In the genomic region with DNA sequence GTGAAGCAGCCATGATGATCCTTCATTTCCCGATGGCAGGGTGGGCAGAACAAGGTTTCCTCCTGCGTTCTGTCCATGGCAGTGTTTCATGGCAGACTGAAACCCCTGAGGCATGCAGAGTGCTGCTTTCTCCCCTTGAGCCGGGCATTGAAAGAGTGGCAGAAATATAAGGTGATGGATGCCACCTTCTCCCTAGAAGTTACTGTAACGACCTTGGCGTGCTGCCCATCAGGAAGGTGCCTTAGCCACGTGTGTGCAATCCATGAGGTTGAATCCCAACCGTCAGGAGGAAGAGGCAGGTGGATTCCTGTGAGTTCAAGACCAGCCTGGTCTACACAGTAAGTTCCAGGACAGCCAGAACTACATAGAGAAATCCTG, we compare ENCODE assay signal across 19 mouse cellular contexts. TPM values are rescaled to one million over a fixed set of nuclear protein-coding genes. Genes with fewer than 3 reads are reported as not detected.
"Had no signal": no experiment of that assay in that cellular context is flagged by ENCODE, and none has a peak within 500 bp of the region (broad histone marks: within the 10 kb centered on the region; RNA-seq: fewer than 3 reads in every experiment).

No protein-coding gene starts in this region.

- H3K4me2 ChIP-seq: limb, embryonic 13.5 days; liver, embryonic 13.5 days; lung, embryonic 14.5 days; midbrain, embryonic 12.5 days; midbrain, embryonic 15.5 days; neural tube, embryonic 12.5 days; stomach, embryonic 15.5 days had no signal

- H3K4me3 ChIP-seq: left cerebral cortex, adult 2 months; limb, embryonic 13.5 days; liver, embryonic 13.5 days; midbrain, embryonic 12.5 days; midbrain, embryonic 15.5 days; neural tube, embryonic 12.5 days; stomach, embryonic 15.5 days had no signal

- ATAC-seq: midbrain, embryonic 15.5 days had no signal

- DNase-seq: right cerebral cortex, postnatal 25 days had no signal

- H3K9me3 ChIP-seq: limb, embryonic 13.5 days; liver, embryonic 13.5 days; midbrain, embryonic 12.5 days; midbrain, embryonic 15.5 days; neural tube, embryonic 12.5 days; stomach, embryonic 15.5 days had no signal

- H3K36me3 ChIP-seq: limb, embryonic 13.5 days; liver, embryonic 13.5 days; midbrain, embryonic 12.5 days; midbrain, embryonic 15.5 days; neural tube, embryonic 12.5 days; stomach, embryonic 15.5 days had no signal

- H3K27me3 ChIP-seq: stomach, embryonic 15.5 days had no signal

- H3K27ac ChIP-seq: kidney, postnatal 0 days; left cerebral cortex, adult 2 months; limb, embryonic 13.5 days; liver, embryonic 13.5 days; macrophage; midbrain, embryonic 12.5 days; midbrain, embryonic 15.5 days; neural tube, embryonic 12.5 days; stomach, embryonic 15.5 days had no signal

- H3K9ac ChIP-seq: limb, embryonic 13.5 days; liver, embryonic 13.5 days; lung, embryonic 14.5 days; midbrain, embryonic 12.5 days; midbrain, embryonic 15.5 days; neural tube, embryonic 12.5 days; stomach, embryonic 15.5 days had no signal

RNA-seq across cellular contexts. Expression of gene 9130409I23Rik, which starts 29.6 kb away (rescaled TPM):
- total RNA-seq: layer of hippocampus, postnatal 10 days; layer of hippocampus, postnatal 36 days; left cerebral cortex, adult 2 months; left cerebral cortex, postnatal 10 days; left cerebral cortex, postnatal 4 days; megakaryocyte, adult 5-6 weeks had no signal
- polyA plus RNA-seq: intestine, embryonic 16.5 days; kidney, adult 2 months; kidney, embryonic 14.5 days; limb, embryonic 13.5 days; liver, embryonic 13.5 days; macrophage; midbrain, embryonic 12.5 days; midbrain, embryonic 15.5 days; neural tube, embryonic 12.5 days; stomach, embryonic 15.5 days had no signal
